Mouse (Mus musculus): ENCODE results near the gene Cdk11b. TPM values are rescaled to one million over a fixed set of nuclear protein-coding genes. Genes with fewer than 3 reads are reported as not detected.
"Not testable (repeated sequence)": the region's sequence is repeated elsewhere in the genome, so short reads cannot be mapped to it uniquely, and the experiment has no call there.

Gene Cdk11b
- polyA plus RNA-seq, 1 experiment, result 63.7 TPM

DNA sequence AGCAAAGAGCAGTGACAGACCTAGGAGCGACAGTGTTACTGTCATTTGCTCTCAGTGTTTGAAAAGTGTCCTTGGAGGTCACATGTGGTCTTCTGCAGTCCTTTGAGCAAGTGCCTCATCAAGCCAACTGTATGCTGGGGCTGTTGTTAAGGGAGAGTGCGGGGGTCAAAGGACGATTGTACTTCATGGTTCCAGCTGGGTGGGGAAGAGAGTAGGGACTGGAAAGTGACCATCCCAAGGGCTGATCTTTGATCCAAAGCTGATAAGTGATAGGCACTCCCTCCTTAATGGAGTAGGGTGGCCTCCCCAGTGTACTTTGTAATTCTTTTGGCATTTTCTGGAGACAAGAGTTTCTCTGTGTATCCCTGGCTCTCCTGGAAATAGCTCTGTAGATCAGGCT lies 12.8 kb upstream of the Cdk11b start:
- Histone ChIP-seq H3K27me3 (ENCODE audit: control insufficient read depth, insufficient read depth, low read length) (no peaks in the 10 kb centered on the region), H3K27ac (ENCODE audit: insufficient read depth, low read length) (no peak overlapping the region), H3K4me1 (ENCODE audit: control insufficient read depth, insufficient read depth, low read length) (no peaks in the 10 kb centered on the region; the same call in 1 of the 2 replicates), H3K4me3 (replicated peaks; ENCODE audit: insufficient read depth, low read depth, low read length) (no peak overlapping the region)
- WGBS, result 91% methylated on average over 3 of the region's 3 CpGs
- no peak for TF ChIP-seq POLR2A (IDR thresholded peaks at IDR 0.05; ENCODE audit: borderline replicate concordance, insufficient read depth, low read length)
- TF ChIP-seq CTCF (IDR thresholded peaks at IDR 0.05; ENCODE audit: borderline replicate concordance, insufficient read depth, low read depth, low read length), result no peak
- DNase-seq, result no peak

DNA sequence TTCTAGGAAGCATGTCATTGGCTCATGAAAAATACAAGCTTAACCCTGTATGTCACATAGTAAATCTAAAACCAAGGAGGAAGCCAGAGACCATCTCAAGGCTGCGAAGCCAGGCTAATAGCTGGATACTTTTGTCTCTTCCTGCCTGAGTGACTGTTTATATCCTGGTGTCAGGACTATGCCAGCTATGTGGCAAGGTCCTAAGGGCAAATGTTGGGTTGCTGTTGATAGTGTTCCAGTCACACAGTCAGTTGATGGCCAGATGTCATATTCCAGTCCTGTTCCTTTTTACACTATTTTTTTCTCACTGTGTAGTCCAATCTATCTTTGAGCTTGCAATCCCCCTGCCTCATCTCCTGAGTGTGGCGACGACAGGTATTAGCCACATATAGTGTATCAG lies 11.4 kb upstream of the Cdk11b start:
- Histone ChIP-seq H3K27me3 (ENCODE audit: control insufficient read depth, insufficient read depth, low read length) (no peaks in the 10 kb centered on the region), H3K4me3 (replicated peaks; ENCODE audit: insufficient read depth, low read depth, low read length) (no peak overlapping the region), H3K4me1 (ENCODE audit: control insufficient read depth, insufficient read depth, low read length) (no peaks in the 10 kb centered on the region), H3K27ac (ENCODE audit: insufficient read depth, low read length) (no peak overlapping the region)
- 95% methylated on average over 3 of the region's 3 CpGs for WGBS
- no peak for TF ChIP-seq POLR2A (IDR thresholded peaks at IDR 0.05; ENCODE audit: borderline replicate concordance, insufficient read depth, low read length)
- TF ChIP-seq CTCF (IDR thresholded peaks at IDR 0.05; ENCODE audit: borderline replicate concordance, insufficient read depth, low read depth, low read length), result no peak
- no peak for DNase-seq

DNA sequence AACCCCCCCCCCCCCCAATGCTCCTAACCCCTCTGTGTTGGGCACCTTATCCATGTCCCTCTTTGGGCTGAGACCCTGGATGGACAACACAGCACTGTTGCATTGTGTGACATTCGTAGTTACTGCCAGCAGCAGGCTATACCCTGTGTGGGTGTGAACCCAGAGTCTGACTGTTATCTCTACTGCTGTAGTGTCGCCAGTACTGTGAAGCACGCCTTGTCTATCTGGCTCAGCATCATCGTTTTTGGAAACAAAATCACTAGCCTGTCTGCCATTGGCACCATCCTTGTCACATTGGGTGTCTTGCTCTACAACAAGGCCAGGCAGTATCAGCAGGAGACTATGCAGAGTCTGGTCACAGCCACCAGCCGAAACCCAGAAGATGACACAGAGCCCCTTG lies 6.3 kb upstream of the Cdk11b start:
- H3K4me1 ChIP-seq (ENCODE audit: control insufficient read depth, insufficient read depth, low read length), result no peaks in the 10 kb centered on the region
- no peak overlapping the region for H3K27ac ChIP-seq (ENCODE audit: insufficient read depth, low read length)
- DNase-seq, result no peak
- no peak overlapping the region for H3K4me3 ChIP-seq (replicated peaks; ENCODE audit: insufficient read depth, low read depth, low read length)
- 85% methylated on average over 5 of the region's 5 CpGs for WGBS
- TF ChIP-seq CTCF (IDR thresholded peaks at IDR 0.05; ENCODE audit: borderline replicate concordance, insufficient read depth, low read depth, low read length) (no peak), POLR2A (IDR thresholded peaks at IDR 0.05; ENCODE audit: borderline replicate concordance, insufficient read depth, low read length) (no peak)
- H3K27me3 ChIP-seq (ENCODE audit: control insufficient read depth, insufficient read depth, low read length), result no peaks in the 10 kb centered on the region

DNA sequence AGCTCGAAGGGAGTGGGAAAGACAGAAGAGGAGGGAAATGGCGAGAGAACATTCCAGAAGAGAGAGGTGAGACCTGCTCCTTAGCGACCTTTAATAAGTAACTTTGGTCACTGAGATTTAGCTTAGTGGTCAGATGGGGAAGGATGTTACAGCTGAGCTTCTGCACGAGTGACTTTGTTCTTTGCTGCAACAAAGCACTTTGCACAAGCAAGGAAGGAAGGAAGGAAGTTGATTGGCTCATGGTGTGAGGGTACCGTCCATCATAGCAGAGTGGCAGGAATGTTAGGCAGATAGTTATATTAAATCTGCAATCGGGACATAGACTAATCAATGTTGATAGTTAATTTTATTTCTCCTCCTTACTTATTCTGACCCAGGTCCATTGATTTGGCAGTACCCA lies 5.6 kb downstream of the Cdk11b start:
- TF ChIP-seq CTCF (IDR thresholded peaks at IDR 0.05; ENCODE audit: borderline replicate concordance, insufficient read depth, low read depth, low read length) (no peak), POLR2A (IDR thresholded peaks at IDR 0.05; ENCODE audit: borderline replicate concordance, insufficient read depth, low read length) (no peak)
- Histone ChIP-seq H3K4me3 (replicated peaks; ENCODE audit: insufficient read depth, low read depth, low read length) (no peak overlapping the region), H3K4me1 (ENCODE audit: control insufficient read depth, insufficient read depth, low read length) (no peaks in the 10 kb centered on the region; the same call in 1 of the 2 replicates), H3K27ac (ENCODE audit: insufficient read depth, low read length) (no peak overlapping the region), H3K27me3 (ENCODE audit: control insufficient read depth, insufficient read depth, low read length) (no peaks in the 10 kb centered on the region)
- 90% methylated on average over 6 of the region's 6 CpGs for WGBS
- DNase-seq, result no peak

- no peak for DNase-seq
- H3K4me1 ChIP-seq (ENCODE audit: control insufficient read depth, insufficient read depth, low read length), result no peaks in the 10 kb centered on the region; the same call in 1 of the 2 replicates
- no peaks in the 10 kb centered on the region for H3K27me3 ChIP-seq (ENCODE audit: control insufficient read depth, insufficient read depth, low read length)
- no peak for TF ChIP-seq CTCF (IDR thresholded peaks at IDR 0.05; ENCODE audit: borderline replicate concordance, insufficient read depth, low read depth, low read length)
- TF ChIP-seq POLR2A (IDR thresholded peaks at IDR 0.05; ENCODE audit: borderline replicate concordance, insufficient read depth, low read length), result no peak
- no peak overlapping the region for H3K27ac ChIP-seq (ENCODE audit: insufficient read depth, low read length)
- H3K4me3 ChIP-seq (replicated peaks; ENCODE audit: insufficient read depth, low read depth, low read length), result no peak overlapping the region
Observed at GRCm38 (mm10) chr4:155635766-155636499, 11.3 kb downstream of the Cdk11b start.

DNA sequence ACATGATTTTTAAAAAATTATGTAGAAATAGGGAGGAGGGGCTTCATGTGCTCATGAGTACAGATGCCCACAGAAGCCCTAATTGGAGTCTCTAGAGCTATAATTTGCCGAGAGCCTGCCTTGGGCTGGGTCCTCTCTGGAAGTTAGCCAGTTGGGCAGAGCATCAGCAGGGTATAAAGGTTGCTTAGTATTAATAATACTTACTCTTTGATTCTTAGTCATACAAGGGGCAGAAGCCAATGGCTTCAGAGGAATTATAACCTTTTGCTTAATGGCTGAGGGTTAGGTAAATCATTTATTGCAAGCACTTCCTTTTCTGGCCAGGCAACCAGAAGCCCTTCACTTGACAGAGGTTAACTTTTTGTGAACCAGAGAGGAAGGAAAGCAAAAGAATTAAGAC lies 18.9 kb downstream of the Cdk11b start:
- H3K4me1 ChIP-seq (ENCODE audit: control insufficient read depth, insufficient read depth, low read length), result no peaks in the 10 kb centered on the region
- TF ChIP-seq POLR2A (IDR thresholded peaks at IDR 0.05; ENCODE audit: borderline replicate concordance, insufficient read depth, low read length), result no peak
- TF ChIP-seq CTCF (IDR thresholded peaks at IDR 0.05; ENCODE audit: borderline replicate concordance, insufficient read depth, low read depth, low read length), result no peak

GRCm38 (mm10) chr4:155645308-155645707 lies 20.7 kb downstream of the Cdk11b start, which contains the start of gene Gm10563:
Gene Gm10563, minus strand, starts transcription at chr4:155645408.
- H3K4me3 ChIP-seq (replicated peaks; ENCODE audit: insufficient read depth, low read depth, low read length); DNase-seq; H3K4me1 ChIP-seq (ENCODE audit: control insufficient read depth, insufficient read depth, low read length); H3K27me3 ChIP-seq (ENCODE audit: control insufficient read depth, insufficient read depth, low read length); H3K27ac ChIP-seq (ENCODE audit: insufficient read depth, low read length): not testable (repeated sequence)
- WGBS, result 94% methylated on average over 2 of the region's 2 CpGs

More for the DNA sequence above, 18.9 kb downstream of the Cdk11b start:
- Histone ChIP-seq H3K27ac (ENCODE audit: insufficient read depth, low read length) (no peak overlapping the region), H3K27me3 (ENCODE audit: control insufficient read depth, insufficient read depth, low read length) (no peaks in the 10 kb centered on the region), H3K4me3 (replicated peaks; ENCODE audit: insufficient read depth, low read depth, low read length) (no peak overlapping the region)
- 66% methylated on average over 1 of the region's 1 CpGs for whole genome bisulfite sequencing
- DNase-seq, result no peak

DNA sequence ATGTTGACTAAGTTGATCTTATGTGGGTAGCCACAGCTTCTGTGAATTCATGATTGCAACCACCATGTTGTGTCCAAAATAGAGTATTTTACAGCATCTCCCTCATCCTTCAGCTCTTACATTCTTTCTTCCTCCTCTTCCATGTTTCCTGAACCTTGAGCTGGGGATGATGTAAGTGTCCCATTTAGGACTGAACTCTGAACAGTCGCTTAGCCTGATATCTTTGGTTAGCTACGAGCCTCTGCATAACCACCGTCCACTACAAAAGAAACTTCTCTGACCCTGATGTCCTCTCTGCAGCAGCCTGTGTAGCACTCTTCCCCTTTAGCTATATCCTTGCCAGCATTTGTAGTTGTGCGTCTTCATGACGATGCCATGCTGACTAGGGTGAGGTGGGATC lies 21.1 kb downstream of the Cdk11b start:
- Histone ChIP-seq H3K4me3 (replicated peaks; ENCODE audit: insufficient read depth, low read depth, low read length) (no peak overlapping the region), H3K27me3 (ENCODE audit: control insufficient read depth, insufficient read depth, low read length) (no peaks in the 10 kb centered on the region), H3K4me1 (ENCODE audit: control insufficient read depth, insufficient read depth, low read length) (no peaks in the 10 kb centered on the region), H3K27ac (ENCODE audit: insufficient read depth, low read length) (no peak overlapping the region)
- WGBS, result 96% methylated on average over 5 of the region's 5 CpGs
- no peak for TF ChIP-seq CTCF (IDR thresholded peaks at IDR 0.05; ENCODE audit: borderline replicate concordance, insufficient read depth, low read depth, low read length)
- TF ChIP-seq POLR2A (IDR thresholded peaks at IDR 0.05; ENCODE audit: borderline replicate concordance, insufficient read depth, low read length), result no peak
- DNase-seq, result no peak
